Mouse (Mus musculus): ENCODE data around the gene Pacsin2.
"Not testable (repeated sequence)": the region's sequence is repeated elsewhere in the genome, so short reads cannot be mapped to it uniquely, and the experiment has no call there.

Pacsin2 gene

DNA sequence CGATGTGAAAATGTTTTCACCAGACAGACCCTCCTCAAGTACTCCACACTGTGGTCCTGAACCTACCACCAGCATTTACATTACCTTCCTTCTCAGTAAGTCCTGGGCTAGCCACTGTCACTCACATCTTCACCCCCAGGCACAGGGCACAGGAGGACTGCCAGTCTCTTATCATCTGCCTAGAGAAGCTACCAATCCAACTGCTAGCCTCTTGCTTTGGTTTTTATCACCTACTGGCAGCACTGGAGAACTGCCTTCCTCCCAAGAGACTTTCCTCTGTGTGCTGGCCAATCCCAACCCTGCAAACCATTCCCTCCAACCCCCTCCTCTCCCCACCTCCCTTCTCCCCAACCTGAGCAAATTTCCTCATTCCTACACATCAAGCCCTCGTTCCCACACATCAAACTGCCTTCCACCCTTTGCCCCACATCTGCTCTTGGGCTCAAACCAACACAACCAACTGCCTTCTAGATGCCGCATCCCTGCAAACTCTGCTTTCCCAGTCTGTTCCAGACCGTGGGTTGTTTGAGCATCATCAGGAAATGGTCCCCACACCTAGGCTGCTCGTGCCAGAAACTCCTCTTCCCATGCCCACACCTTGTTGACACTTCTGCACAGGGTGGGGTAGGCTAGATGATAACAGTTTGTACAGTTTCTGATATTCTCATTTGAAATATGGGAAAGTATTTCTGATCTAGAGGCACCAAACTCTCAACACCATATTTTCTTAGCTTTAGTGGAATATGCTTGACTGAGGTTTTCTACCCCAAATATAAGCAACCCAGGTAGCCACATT is 40.6 kb downstream of the Pacsin2 start:
- peak in 1 of 2 experiments; percentile 68 for DNase-seq (ENCODE audit: low spot score in 2 of 2)

DNA sequence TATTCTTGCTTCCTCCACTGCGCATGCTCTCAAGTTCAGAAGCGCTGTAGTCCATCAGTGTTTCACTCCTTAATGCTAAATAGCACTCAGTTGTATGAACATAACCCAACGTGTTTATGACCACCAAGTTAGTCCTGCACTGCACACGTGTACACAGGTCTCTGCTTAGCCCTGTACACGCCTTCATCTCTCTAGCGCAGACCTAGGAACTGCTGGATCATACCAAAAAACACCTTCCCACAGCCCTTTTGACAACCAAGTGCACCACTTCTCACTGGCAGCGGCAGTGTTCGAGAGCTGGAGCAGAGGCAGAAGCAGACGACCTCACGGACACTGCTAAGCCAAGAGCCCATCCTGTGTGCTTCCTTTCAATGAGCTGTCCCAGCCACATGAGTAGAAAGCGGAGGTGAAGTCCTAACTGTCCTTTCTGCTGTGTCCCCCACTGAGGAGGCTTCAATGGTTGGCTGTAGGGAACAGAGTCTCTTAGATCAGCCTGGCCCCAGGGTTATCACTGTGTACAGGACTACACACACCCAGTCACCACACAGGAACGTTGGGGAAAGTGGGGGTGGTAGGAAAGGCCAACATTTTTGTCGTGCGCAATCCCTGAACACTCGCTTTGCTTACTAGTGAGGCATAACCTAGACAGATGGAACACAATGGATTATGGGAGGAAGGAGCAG is 42.0 kb downstream of the Pacsin2 start:
- peak; percentile 63 to 71 for DNase-seq (ENCODE audit: low spot score in 2 of 2)

DNA sequence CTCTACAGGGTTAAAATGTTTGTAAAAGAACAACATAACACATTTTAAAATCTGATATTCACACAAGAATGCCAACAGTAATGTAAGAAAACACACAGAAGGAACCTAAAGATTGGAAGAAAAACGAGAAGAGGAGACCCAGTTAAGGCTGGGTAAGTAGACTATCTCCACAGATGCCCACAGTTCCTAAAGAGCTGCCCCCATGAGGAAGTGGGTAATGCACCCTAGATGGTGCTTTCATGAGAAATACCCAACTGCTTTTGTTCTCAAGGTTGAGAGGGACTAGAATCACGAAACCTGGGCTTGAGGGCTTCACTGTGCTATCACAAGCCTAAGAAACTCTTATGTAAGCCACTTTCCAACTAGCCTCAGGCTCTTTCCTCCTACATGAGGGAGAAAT is 44.8 kb downstream of the Pacsin2 start:
- no peak for DNase-seq (ENCODE audit: low spot score in 2 of 2)

DNA sequence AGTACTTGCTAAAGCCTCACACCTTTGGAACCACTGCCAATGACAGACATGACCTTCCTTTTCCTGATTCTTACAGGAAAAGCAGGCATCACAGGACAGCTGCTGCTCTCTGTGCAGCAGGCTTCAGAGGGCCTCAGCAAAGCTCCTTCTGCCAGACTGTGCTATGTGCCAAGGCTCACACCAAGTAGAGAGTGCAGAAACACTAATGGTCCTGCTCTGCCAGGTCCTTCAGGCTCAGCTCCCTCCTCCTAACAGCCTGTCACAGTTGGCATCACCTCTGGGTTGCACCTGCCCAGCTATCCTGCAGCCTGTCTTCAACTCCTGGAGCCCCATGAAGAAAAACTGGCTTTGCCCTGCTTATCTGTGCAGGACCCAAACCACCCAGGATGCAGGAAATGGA is 45.7 kb downstream of the Pacsin2 start:
- DNase-seq (ENCODE audit: low spot score in 2 of 2) = no peak

DNA sequence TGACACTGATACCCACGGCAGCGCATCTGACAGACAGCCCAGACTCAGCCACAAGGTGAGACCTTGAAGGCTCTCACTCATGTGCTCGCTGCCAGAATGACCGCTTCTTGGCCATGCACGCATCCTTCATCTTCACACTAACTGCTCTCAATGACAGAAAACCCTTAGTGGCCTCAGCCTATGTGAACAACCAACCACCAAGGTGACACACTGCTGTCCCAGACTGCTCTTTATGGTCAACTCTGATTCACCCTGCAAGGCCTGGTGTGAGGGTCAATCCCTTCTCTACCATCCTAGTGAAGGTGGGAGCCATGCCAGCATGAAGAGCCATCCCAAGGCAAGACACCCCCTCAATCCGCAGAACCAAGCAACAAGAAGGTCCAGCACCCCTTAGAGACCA is 46.5 kb downstream of the Pacsin2 start:
- DNase-seq (ENCODE audit: low spot score in 2 of 2) = no peak

DNA sequence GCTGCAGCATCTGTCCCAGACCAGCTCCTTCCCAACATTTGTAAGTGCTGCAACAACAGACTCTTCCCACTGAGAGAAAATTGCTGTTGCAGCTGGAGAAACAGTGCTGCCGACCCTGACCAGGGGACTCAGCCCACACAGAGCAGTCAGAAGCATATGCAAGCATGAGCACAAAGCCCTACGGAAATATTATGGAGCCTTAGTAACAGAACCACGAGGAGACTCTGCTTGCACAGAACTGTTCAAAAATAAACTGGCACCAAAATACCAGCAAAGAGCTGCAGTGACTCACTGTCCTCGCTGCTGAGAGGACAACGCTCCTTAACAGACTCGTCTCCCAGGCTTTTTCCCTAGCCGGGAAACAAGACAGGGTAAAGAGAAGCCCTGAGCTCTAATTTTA is 47.0 kb downstream of the Pacsin2 start:
- DNase-seq (ENCODE audit: low spot score in 2 of 2) = no peak

DNA sequence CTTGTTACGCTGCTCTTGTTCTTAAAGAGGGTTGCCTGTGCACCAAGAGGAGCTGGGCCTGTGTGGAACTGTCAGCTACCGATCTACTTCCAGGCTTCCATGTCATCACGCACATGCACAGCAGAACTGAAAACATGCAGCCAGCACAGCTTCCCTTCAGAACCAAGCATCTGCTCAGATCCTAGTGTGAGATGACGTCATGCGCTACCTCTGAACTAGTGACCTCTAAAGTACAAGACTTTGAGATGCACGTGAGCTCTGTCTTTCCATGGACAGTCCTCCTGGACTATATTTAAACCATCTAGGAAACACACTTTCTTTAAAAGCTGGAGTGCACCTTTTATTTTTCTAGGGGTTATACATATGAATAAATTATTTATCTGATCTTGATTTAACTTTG is 49.0 kb downstream of the Pacsin2 start:
- no peak for DNase-seq (ENCODE audit: low spot score in 2 of 2)

DNA sequence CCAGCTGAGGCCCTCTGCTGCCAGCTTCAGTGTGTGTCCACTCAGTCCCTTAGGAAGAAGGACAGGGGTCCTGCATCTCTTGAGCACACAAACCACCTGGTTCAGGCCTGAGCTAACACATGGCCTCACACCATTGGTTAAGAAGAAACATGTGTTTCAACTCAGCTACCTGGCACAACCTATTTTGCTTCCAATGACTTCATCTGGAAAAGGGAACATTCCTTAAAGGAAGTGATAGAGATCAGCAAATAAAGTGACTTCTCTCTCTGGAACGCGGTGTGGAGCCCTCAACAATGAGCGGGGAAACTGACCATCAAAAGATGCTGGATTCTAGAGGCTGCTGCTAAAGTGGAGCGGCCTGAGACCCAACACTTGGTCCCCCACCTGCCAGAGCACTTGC is 52.8 kb downstream of the Pacsin2 start:
- DNase-seq (ENCODE audit: low spot score in 2 of 2) = no peak

DNA sequence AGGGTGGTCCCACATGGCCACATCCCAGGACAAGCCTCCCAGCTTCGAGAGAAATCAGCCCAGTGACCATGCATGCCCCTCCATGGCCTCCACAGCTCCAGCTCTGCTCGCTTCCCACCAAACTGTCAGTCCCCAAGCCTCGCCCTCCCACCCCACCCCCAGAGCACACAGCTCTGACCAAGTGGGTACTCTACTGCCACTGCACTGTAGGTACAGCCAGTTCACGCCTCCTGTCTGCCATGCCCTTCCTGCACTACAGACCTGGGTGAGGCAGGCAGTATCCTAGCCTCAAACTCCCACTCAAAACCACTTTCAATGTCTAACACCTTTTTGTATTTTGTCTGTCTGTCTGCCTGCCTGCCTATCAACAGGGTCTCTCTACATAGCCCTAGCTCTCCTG is 53.7 kb downstream of the Pacsin2 start:
- DNase-seq (ENCODE audit: low spot score in 2 of 2) = no peak

DNA sequence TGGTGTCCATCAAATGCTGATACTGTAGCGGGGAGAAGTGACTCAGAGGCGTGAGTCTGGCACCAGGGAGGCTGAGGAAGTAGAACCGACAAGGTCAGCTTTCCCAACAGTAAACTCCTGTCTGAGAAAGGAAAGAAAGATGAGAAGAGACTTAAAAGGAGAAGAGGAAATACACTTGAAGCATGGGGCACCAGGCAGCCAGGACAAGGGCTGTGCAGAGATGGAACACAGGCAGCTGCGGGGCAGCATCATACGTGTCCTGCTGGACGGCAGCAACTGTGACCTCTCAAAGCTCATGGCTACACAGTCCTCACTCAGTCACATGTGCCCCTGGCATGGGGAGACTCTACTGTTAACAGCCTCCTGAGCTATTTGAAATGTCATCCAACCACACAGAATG is 54.1 kb downstream of the Pacsin2 start:
- no peak for DNase-seq (ENCODE audit: low spot score in 2 of 2)

DNA sequence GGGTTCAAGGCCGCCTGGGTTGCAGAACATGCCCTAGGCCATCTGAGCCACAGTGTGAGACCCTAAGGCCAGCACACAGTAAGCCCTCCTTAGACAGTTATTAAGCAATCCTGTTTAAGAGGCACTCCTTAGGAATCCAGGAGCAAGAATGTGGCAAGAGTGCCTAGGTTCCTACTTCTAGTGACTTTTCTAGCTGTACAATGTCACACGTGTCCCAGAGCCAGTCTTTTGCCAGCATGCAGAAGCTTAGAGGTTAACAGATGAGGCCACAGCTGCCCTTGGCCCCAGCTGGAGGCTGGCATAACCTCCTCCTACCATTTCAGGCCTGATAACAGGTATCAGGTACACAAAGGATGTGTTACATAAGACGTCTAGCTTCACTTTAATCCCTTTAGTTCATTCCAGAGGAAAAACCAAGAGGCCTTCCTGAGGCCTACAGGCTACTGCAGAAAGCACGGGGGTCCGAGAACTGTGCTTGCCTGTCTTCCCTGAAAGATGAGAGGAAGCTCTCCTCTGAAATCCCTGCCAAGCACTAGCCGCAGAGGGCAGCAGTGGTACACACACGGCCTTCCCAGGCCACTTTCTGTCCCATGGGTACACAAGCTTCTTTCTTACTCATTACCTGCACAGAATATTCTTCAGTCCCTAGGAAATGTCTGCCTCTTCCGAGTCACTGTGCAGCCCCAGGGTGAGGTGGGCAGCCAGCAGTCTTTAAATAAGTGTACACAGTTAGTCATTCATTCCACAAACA is 55.5 kb downstream of the Pacsin2 start:
- DNase-seq (ENCODE audit: low spot score in 2 of 2) = no peak

DNA sequence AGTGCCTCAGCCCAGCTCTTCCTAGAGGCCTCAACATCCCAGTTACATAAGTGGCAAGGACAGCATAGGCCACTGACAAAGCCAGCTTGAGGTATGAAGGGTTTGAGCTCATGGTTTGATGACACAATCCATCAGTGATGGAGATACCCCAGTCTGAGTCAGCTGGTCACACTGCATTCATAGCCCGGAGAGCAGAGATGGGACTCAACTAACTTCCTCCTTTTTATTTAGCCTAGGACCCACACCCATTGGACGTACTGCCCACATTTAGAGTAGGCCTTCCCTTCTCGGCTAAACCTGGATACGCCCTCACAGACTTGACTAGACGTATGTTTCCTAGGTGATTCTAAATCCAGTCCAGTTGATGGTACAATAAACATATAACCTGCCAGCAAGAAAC is 56.2 kb downstream of the Pacsin2 start:
- DNase-seq (ENCODE audit: low spot score in 2 of 2) = no peak

DNA sequence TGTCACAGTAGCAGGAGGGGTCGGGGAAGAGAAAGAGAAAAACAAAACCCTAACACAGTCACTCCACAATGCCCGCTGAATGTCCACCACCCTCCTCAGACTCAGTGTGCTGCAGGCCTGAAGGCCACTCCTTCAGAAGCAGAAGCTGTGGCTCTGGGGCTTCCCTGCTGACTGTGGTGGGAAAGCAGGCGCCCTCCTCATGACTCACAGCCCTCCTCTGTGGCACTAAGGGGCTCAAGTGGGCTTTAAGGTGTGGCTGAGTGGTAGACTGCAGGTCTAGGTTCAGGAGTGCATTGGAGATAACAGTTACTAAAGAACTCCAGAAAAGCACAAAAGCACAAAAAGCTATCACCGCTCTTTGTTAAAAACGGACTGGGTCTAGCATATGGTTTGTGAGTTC is 56.9 kb downstream of the Pacsin2 start:
- no peak for DNase-seq (ENCODE audit: low spot score in 2 of 2)

DNA sequence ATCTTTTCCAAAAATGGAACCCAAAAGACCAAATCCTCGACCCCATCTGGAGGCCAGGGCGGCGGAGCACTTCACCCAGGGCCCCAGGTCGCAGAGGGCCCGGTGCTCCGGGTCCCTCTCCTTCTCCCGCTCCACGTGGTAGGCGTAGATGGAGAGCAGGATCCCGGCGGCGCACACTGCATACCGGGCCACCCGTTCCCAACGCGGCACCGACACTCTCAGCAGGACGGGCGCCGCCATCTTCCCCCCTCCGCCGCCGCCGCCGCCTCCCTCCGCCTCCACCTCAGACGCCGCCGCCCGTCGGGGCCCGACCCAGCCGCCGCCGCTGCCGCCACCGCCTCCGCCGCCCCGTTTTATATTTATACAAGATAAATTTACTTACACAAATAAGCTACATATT is 58.5 kb downstream of the Pacsin2 start:
- DNase-seq (ENCODE audit: low spot score in 2 of 2) = not testable (repeated sequence)

DNA sequence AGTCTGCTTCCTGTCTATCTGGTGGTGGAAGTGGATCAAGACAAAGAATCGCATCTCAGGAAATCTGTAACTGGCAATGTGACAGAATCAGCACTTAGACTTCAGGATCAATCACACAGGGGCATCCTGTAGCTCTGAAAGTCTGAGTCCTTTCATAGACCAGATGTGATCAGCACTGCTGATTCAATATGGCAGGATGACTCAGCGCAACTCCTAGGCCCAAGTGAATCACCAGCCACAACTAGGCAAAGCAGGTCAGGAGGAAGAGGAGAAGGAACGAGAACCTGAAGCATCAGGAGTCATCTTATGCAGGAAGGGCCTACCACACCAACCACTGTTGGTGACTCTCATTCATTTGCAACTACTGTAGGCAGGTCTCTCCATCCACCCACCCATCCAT is 60.4 kb downstream of the Pacsin2 start:
- DNase-seq (ENCODE audit: low spot score in 2 of 2) = no peak

DNA sequence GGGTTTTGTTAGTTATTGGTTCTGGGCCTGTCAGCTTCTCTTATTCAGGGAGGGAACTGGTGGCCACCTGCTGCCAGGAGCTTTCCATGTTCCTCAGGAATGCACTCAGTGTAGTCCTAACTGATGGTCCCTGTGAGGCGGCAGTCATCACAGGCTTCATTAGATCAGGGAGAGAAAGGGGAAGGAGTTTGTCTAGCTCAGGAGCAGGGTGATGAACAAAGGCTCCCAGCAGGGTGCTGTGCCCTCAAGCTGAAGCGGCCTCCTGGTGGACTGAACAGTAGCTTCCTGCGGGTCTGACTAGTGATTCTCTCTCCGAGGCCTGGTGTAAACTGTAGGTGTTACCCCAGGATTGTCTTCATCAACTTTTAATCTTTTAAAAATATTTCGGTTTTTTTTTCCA is 61.4 kb downstream of the Pacsin2 start:
- DNase-seq (ENCODE audit: low spot score in 2 of 2) = no peak

DNA sequence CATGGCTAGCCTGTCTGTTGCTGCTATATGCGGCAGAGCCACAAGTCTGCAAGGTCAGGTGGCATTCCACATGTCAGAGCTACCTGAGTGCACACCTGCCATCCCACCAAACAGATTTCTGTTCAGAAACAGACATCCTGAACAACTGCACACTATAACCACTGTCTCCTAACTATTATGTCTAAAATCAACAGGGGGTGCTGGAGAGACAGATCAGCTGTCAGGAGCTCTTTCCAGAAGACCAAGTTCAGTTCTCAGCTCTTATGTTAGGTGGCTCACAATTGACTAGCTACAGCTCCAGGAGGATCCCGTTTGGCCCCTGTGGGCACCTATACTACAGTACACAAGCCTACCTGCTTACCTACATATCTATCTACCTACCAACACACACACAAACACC is 71.7 kb downstream of the Pacsin2 start:
- DNase-seq (ENCODE audit: low spot score in 2 of 2) = no peak

DNA sequence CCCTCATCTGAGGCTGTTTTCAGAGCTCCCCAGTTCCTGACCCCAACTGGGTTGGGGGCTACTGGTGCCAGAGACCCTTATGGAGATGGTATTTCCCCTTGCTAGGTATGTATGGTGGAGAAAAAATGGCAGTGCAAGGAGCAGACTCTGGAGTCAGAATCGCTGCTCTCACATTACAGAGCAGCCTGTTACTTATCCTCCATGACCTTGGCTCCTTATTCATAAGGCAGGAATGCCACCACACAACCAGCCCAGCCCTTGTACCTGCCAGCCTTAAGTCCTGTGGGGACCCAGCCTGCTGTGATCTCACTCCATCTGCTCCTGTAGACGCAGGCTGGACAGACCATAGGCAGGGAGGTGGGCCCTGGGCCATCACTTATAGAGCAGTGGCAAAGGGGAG is 76.5 kb downstream of the Pacsin2 start:
- no peak for DNase-seq (ENCODE audit: low spot score in 2 of 2)

DNA sequence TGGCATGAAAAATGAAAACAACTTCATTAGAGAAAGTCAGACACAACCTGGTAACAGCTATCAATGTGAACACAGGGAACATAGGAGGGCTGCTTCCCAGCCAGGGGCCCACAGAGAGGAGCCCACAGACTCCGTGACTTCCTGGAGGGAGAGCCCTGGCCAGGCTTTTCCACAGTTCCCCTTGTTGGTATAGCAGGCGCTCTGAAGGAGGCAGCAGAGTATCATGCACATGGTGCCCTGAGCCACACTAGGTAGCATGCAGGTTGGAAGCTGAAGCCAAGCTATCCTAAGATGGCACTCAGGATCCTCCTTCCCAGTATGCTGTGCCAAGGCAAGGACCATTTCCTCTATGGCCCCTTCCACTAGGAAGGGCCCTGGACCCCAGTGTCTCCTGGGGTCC is 80.8 kb downstream of the Pacsin2 start:
- no peak for DNase-seq (ENCODE audit: low spot score in 2 of 2)

DNA sequence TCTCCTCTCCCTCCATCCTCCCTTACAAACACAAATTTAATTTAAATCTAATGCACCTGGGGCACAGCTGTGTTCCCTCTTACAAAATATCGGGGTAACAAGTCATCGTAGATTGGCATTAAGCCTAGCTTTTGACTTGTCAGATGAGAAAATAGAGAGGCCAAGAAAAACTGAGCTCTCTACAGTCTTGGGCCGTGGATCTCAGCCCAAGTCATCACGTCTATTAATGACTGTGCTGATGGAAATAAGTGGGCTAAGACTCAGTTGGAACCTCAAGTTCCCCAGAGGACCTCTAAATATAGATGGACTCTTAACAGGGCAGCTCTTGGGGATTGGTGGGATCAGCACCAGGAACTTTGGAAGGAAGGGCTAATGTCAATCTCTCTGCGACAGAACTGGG is 81.3 kb downstream of the Pacsin2 start:
- no peak for DNase-seq (ENCODE audit: low spot score in 2 of 2)

DNA sequence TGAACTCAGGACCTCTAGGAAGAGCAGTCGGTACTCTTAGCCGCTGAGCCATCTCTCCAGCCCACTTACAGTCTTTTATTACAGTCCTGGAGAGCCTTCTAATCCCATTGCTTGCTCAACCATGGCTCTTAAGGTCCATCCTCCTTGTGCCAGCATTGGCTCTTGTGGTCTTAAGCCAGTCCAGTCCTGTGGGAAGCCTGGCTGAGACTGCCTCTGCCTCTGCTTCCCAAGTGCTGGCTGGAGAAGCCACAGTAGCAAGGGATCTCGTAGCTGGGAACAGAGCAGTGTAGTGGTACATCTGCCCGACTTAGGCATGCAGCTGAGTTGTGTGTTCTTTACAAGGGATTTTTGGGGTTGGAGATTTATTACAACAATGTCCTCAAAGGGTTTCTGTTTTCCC is 81.9 kb downstream of the Pacsin2 start:
- no peak for DNase-seq (ENCODE audit: low spot score in 2 of 2)

DNA sequence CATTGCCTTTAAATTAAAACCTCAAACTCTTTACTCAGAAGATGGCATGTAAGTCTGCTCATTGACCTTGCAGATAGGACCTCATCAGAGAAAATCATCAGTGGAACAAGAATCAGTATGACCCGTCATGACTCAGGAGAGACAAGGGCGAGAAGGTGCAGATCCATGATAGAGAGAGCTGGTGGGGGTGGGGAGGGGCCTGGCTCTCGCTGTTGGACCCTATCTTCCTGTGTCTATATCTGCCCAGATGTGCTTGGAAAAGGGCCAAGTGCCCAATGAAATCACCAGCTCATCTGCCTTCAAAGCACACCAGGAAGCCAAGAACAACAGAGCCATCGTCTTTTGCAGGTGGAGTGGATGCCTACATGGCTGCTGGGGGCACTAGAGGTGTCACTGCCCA is 87.3 kb downstream of the Pacsin2 start:
- DNase-seq (ENCODE audit: low spot score in 2 of 2) = peak in 1 of 2 experiments; percentile 65

DNA sequence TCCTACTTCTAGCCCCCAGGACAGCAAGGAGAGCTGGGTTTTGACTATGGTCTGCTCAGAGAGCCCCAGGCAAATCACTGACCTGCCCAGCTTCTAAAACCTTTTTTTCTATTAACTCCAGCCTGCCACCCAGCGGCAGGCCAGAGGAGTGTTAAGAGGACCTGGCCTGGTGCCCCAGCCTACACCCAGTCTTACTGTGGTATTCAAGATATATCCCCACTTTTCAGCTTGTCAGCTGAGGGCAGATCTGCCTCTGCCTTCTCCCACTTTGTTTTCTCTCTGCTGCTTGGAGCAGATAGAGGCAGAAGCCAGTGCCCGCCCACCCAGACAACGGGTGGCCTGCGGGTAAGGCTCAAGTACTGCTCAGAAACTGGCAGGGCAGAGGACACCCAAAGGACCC is 89.3 kb downstream of the Pacsin2 start:
- peak; percentile 86 to 91 for DNase-seq (ENCODE audit: low spot score in 2 of 2)
